Mouse (Mus musculus) limb, embryonic 14.5 days (tissue): ENCODE measurements around the gene Alkbh7. TPM values are rescaled to one million over a fixed set of nuclear protein-coding genes. Genes with fewer than 3 reads are reported as not detected.

Experiments
- ATAC-seq: fragments of 200-750 bp; cut with Nextera tagmentation; 2 replicates; pipeline ENCODE4 v1.8.0; 2017; ENCODE audit warnings: low read depth, moderate number of reproducible peaks, moderate TSS enrichment; ENCODE audit not compliant: low FRiP score
- DNase-seq: peaks from one replicate; pipeline ENCODE4 v3.0.0-alpha.2; 2015; ENCODE audit warnings: low spot score
- H3K27ac ChIP-seq: fragments of 300-500 bp; sonication (generic); replicated peaks from 2 replicates; pipeline ENCODE4 v1.5.1; 2014; ENCODE audit warnings: low read depth, mild to moderate bottlenecking, low read length, moderate library complexity, mixed read lengths
- H3K27me3 ChIP-seq: fragments of 300-500 bp; sonication (generic); 2 replicates; pipeline ENCODE4 v1.6.1; 2014; ENCODE audit warnings: low read length, mixed read lengths; ENCODE audit not compliant: control insufficient read depth, insufficient read depth
- H3K36me3 ChIP-seq: fragments of 300-500 bp; sonication (generic); 2 replicates; pipeline ENCODE4 v1.6.1; 2014; ENCODE audit warnings: mild to moderate bottlenecking, low read length, moderate library complexity, mixed read lengths; ENCODE audit not compliant: control insufficient read depth, insufficient read depth
- H3K4me1 ChIP-seq: fragments of 300-500 bp; sonication (generic); 2 replicates; pipeline ENCODE4 v1.6.1; 2014; ENCODE audit warnings: antibody characterized with exemption, low read length, mixed read lengths; ENCODE audit not compliant: control insufficient read depth, insufficient read depth
- H3K4me2 ChIP-seq: fragments of 300-500 bp; sonication (generic); replicated peaks from 2 replicates; pipeline ENCODE4 v1.6.1; 2014; ENCODE audit warnings: low read depth, mild to moderate bottlenecking, low read length, moderate library complexity; ENCODE audit not compliant: severe bottlenecking
- H3K4me3 ChIP-seq: fragments of 300-500 bp; sonication (generic); replicated peaks from 2 replicates; pipeline ENCODE4 v1.5.1; 2014; ENCODE audit warnings: low read length
- H3K9ac ChIP-seq: fragments of 300-500 bp; sonication (generic); 2 replicates; pipeline ENCODE4 v1.6.1; 2014; ENCODE audit warnings: mild to moderate bottlenecking, low read depth, low read length, moderate library complexity; ENCODE audit not compliant: severe bottlenecking
- H3K9me3 ChIP-seq: fragments of 300-500 bp; sonication (generic); 2 replicates; pipeline ENCODE4 v1.6.1; 2016; ENCODE audit warnings: low read length; ENCODE audit not compliant: control insufficient read depth
- POLR2A ChIP-seq: fragments of 200-500 bp; IDR thresholded peaks from 2 replicates; pipeline ENCODE4 v1.8.0; 2012; ENCODE audit warnings: inconsistent platforms, mild to moderate bottlenecking, moderate library complexity, borderline replicate concordance; ENCODE audit not compliant: insufficient read depth, insufficient read length; ENCODE audit errors: extremely low read depth
- WGBS: fragments of 180-500 bp; shearing (Covaris S2); extraction: QIAGEN DNeasy Blood & Tissue Kit; methylation state at CpG from one replicate; pipeline ENCODE4 v1.1.7; 2014; 5-methylcytosine and 5-hydroxymethylcytosine counted together
- polyA plus RNA-seq, 2 experiments: library from polyadenylated mRNA; depleted of rRNA in 1 of 2; stranded (reverse) in 1 of 2; unstranded in 1 of 2; fragments of >200 nt; fragmentation: Nextera tagmentation in 1 of 2; extraction: Ambion mirVana in 1 of 2; gene quantifications; 2 replicates each; pipeline versions ENCODE4 v1.2.1 to v1.2.3; 2012 to 2014

Gene Alkbh7
- polyA plus RNA-seq, 2 experiments: 25.1 to 40.6 TPM

- no peak overlapping the region for H3K4me3 ChIP-seq
Observed at GRCm38 (mm10) chr17:56958667-56959066, 38.5 kb upstream of the Alkbh7 start.

GRCm38 (mm10) chr17:56961880-56962279 lies 35.3 kb upstream of the Alkbh7 start:
- Histone ChIP-seq H3K27ac (no peak overlapping the region), H3K9me3 (no peaks in the 10 kb centered on the region), H3K4me2 (no peak overlapping the region), H3K4me1 (no peaks in the 10 kb centered on the region), H3K27me3 (no peaks in the 10 kb centered on the region), H3K9ac (no peak overlapping the region), H3K4me3 (no peak overlapping the region), H3K36me3 (no peaks in the 10 kb centered on the region)
- ATAC-seq (no peak), DNase-seq (no peak)
- TF ChIP-seq POLR2A: no peak
- WGBS: 92% methylated on average over 4 of the region's 4 CpGs

More at GRCm38 (mm10) chr17:56958667-56959066, 38.5 kb upstream of the Alkbh7 start:
- no peak for ATAC-seq
- no peak for DNase-seq
- Histone ChIP-seq H3K9ac (no peak overlapping the region), H3K27ac (no peak overlapping the region), H3K36me3 (no peaks in the 10 kb centered on the region), H3K9me3 (no peaks in the 10 kb centered on the region), H3K4me1 (no peaks in the 10 kb centered on the region), H3K27me3 (no peaks in the 10 kb centered on the region), H3K4me2 (no peak overlapping the region)
- no peak for TF ChIP-seq POLR2A
- 74% methylated on average over 4 of the region's 4 CpGs for WGBS

GRCm38 (mm10) chr17:56962642-56963405 lies 34.3 kb upstream of the Alkbh7 start:
- H3K9me3 ChIP-seq: no peaks in the 10 kb centered on the region
- WGBS: 77% methylated on average over 5 of the region's 5 CpGs
- no peak overlapping the region for H3K4me2 ChIP-seq
- no peak for DNase-seq
- no peak for TF ChIP-seq POLR2A
- ATAC-seq: no peak
- H3K9ac ChIP-seq: no peak overlapping the region
- no peaks in the 10 kb centered on the region for H3K36me3 ChIP-seq
- no peak overlapping the region for H3K4me3 ChIP-seq
- H3K4me1 ChIP-seq: no peaks in the 10 kb centered on the region
- H3K27me3 ChIP-seq: no peaks in the 10 kb centered on the region
- H3K27ac ChIP-seq: no peak overlapping the region

GRCm38 (mm10) chr17:56963646-56964045 lies 33.5 kb upstream of the Alkbh7 start:
- no peak overlapping the region for H3K4me3 ChIP-seq
- DNase-seq: no peak
- H3K27me3 ChIP-seq: no peaks in the 10 kb centered on the region
- no peak for ATAC-seq
- no peak overlapping the region for H3K27ac ChIP-seq
- TF ChIP-seq POLR2A: no peak
- H3K4me1 ChIP-seq: no peaks in the 10 kb centered on the region
- WGBS: 74% methylated on average over 6 of the region's 6 CpGs
- no peaks in the 10 kb centered on the region for H3K9me3 ChIP-seq
- no peaks in the 10 kb centered on the region for H3K36me3 ChIP-seq
- H3K4me2 ChIP-seq: no peak overlapping the region
- H3K9ac ChIP-seq: no peak overlapping the region

- H3K4me3 ChIP-seq: no peak overlapping the region
- DNase-seq: no peak
- no peak for TF ChIP-seq POLR2A
- 63% methylated on average over 3 of the region's 3 CpGs for WGBS
- no peaks in the 10 kb centered on the region for H3K9me3 ChIP-seq
- ATAC-seq: no peak
- H3K9ac ChIP-seq: no peak overlapping the region
- H3K4me1 ChIP-seq: no peaks in the 10 kb centered on the region
- no peak overlapping the region for H3K4me2 ChIP-seq
- no peak overlapping the region for H3K27ac ChIP-seq
- no peaks in the 10 kb centered on the region for H3K36me3 ChIP-seq
- no peaks in the 10 kb centered on the region for H3K27me3 ChIP-seq
Observed at GRCm38 (mm10) chr17:56969321-56969720, 27.8 kb upstream of the Alkbh7 start.
